Mouse (Mus musculus) liver, embryonic 12.5 days (tissue): ENCODE results near the gene Mast4. TPM values are rescaled to one million over a fixed set of nuclear protein-coding genes. Genes with fewer than 3 reads are reported as not detected.

Experiments used
- ATAC-seq: fragments of 200-750 bp; cut with Nextera tagmentation; 2 replicates; pipeline ENCODE4 v1.8.0; 2017; ENCODE audit warnings: moderate number of reproducible peaks, mild to moderate bottlenecking, moderate library complexity
- H3K27ac ChIP-seq: fragments of 300-500 bp; sonication (generic); 2 replicates; pipeline ENCODE4 v1.5.1; 2016; ENCODE audit warnings: mild to moderate bottlenecking
- H3K27me3 ChIP-seq: fragments of 300-500 bp; sonication (generic); replicated peaks from 2 replicates; pipeline ENCODE4 v1.6.1; 2016; ENCODE audit warnings: mild to moderate bottlenecking, moderate library complexity
- H3K36me3 ChIP-seq: fragments of 300-500 bp; sonication (generic); 2 replicates; pipeline ENCODE4 v1.6.1; 2016; ENCODE audit warnings: mild to moderate bottlenecking, moderate library complexity
- H3K4me1 ChIP-seq: fragments of 300-500 bp; sonication (generic); 2 replicates; pipeline ENCODE4 v1.6.1; 2016
- H3K4me2 ChIP-seq: fragments of 300-500 bp; sonication (generic); 2 replicates; pipeline ENCODE4 v1.6.1; 2016; ENCODE audit warnings: mild to moderate bottlenecking, moderate library complexity
- H3K4me3 ChIP-seq: fragments of 300-500 bp; sonication (generic); 2 replicates; pipeline ENCODE4 v1.5.1; 2016; ENCODE audit warnings: mild to moderate bottlenecking, moderate library complexity
- H3K9ac ChIP-seq: fragments of 300-500 bp; sonication (generic); 2 replicates; pipeline ENCODE4 v1.6.1; 2016; ENCODE audit warnings: mild to moderate bottlenecking, moderate library complexity
- H3K9me3 ChIP-seq: fragments of 300-500 bp; sonication (generic); replicated peaks from 2 replicates; pipeline ENCODE4 v1.6.1; 2016; ENCODE audit warnings: mild to moderate bottlenecking, moderate library complexity
- WGBS: fragments of 180-500 bp; shearing (Covaris S2); methylation state at CpG from one replicate; pipeline ENCODE4 v1.1.7; 2016; ENCODE audit not compliant: insufficient replicate concordance; 5-methylcytosine and 5-hydroxymethylcytosine counted together
- polyA plus RNA-seq: library from polyadenylated mRNA; unstranded; fragments of >200 nt; fragmentation: Nextera tagmentation; extraction: Ambion mirVana; gene quantifications from 2 replicates; pipeline ENCODE4 v1.2.1, GENCODE M21; 2016

The Mast4 gene
- polyA plus RNA-seq, 1 experiment from 2014 or later: 4.7 TPM

DNA sequence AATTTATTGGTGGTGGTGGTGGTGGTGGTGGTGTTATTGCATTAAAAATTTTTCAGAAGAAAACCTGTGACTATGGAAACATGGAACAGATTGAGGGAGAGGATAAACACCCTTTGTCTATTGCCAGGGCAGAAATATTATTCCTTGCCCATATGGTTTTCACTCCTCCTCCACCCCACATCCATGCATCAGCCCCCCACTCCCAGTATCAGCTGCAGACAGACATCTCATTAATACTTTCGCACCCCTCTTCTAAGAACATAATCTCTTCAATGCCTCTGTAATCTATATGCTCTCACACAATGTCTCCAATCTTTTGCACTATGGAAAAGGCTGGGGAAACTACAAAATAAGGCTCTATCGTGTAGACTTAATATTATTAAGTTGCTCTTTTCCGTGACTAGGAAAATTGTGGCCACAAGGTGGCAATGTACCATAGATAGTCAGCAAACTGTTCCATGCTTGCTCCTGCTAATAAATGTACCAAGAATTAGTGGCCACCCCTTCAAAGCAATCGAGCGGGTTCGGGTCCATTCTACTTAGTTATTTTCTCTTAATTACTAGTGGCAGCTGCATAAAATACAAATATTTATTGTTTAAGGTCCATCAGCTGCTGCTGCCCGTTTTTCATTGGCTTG lies 160.6 kb downstream of the Mast4 start:
- 35% methylated on average over 7 of the region's 7 CpGs for WGBS
- Histone ChIP-seq H3K4me1 (no peaks in the 10 kb centered on the region), H3K4me2 (no peak overlapping the region), H3K27me3 (no peaks in the 10 kb centered on the region; the same call in 1 of the 2 replicates), H3K9ac (no peak overlapping the region), H3K9me3 (no peaks in the 10 kb centered on the region), H3K36me3 (no peaks in the 10 kb centered on the region), H3K27ac (no peak overlapping the region), H3K4me3 (no peak overlapping the region)
- no peak for ATAC-seq

DNA sequence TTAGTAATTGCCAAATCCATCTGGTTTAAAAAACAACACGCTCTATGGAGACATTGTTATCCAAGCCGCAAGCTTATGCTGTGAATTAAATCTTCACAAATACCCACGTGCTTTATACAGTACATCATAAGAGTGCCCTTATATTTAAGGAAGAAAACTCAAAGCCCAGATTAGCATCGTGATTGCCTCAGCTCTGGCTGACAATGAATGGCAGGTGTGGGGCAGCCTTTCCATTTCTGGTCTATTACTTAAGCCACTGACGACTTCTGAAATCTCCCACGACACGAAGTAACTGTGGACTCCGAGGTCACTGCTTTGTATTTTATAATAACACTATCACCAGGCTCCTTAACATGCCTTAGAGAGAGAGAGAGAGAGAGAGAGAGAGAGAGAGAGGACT lies 182.4 kb downstream of the Mast4 start:
- Histone ChIP-seq H3K36me3 (no peaks in the 10 kb centered on the region), H3K4me2 (no peak overlapping the region), H3K9ac (no peak overlapping the region), H3K27me3 (no peaks in the 10 kb centered on the region), H3K27ac (no peak overlapping the region), H3K4me1 (no peaks in the 10 kb centered on the region), H3K4me3 (no peak overlapping the region), H3K9me3 (no peaks in the 10 kb centered on the region)
- no peak for ATAC-seq
- WGBS: 76% methylated on average over 8 of the region's 8 CpGs

DNA sequence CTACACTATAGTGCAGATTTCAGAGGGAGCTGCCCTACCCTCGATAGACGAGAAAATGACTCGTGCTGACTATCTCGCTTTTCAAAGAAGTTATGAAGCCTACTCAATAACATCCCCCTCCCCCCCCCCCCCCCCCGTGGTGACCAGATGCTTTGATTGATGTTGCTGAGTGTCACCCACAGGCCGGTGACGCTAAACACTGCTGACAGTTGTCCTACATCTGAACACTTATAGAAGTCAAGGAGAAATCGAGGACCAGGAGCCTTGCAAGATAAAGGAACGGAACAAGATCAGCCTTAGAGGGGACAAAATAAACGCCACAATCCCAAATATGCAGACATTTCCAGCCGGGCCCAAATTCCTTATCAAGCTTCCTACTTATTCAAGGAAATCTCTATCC lies 183.1 kb downstream of the Mast4 start:
- Histone ChIP-seq H3K9ac (no peak overlapping the region), H3K27ac (no peak overlapping the region), H3K4me1 (no peaks in the 10 kb centered on the region), H3K4me3 (no peak overlapping the region), H3K9me3 (no peaks in the 10 kb centered on the region), H3K27me3 (no peaks in the 10 kb centered on the region), H3K4me2 (no peak overlapping the region), H3K36me3 (no peaks in the 10 kb centered on the region)
- ATAC-seq: no peak
- WGBS: 54% methylated on average over 11 of the region's 11 CpGs

DNA sequence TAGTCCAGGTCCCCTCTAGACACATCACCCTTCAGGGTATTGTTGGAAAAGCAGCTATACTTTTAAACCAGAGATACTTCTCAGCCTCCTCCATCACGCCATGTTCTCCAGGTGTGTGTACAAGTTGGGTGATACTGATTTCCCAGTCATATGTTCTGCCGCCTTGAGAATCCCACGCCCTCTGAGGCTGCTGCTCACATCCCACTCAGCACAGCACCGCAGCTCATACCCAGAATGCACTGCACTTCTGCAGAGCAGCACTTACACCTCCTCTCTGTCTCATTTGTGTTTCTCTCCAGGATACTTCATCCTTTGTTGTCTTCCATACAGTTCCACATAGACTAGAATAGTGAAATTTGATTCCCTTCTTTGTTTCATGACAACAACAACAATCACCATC lies 183.6 kb downstream of the Mast4 start:
- no peaks in the 10 kb centered on the region for H3K27me3 ChIP-seq
- no peaks in the 10 kb centered on the region for H3K36me3 ChIP-seq
- no peak overlapping the region for H3K9ac ChIP-seq
- H3K4me2 ChIP-seq: no peak overlapping the region
- no peak overlapping the region for H3K27ac ChIP-seq
- 64% methylated on average over 4 of the region's 4 CpGs for WGBS
- no peaks in the 10 kb centered on the region for H3K4me1 ChIP-seq
- H3K4me3 ChIP-seq: no peak overlapping the region
- ATAC-seq: no peak
- no peaks in the 10 kb centered on the region for H3K9me3 ChIP-seq

DNA sequence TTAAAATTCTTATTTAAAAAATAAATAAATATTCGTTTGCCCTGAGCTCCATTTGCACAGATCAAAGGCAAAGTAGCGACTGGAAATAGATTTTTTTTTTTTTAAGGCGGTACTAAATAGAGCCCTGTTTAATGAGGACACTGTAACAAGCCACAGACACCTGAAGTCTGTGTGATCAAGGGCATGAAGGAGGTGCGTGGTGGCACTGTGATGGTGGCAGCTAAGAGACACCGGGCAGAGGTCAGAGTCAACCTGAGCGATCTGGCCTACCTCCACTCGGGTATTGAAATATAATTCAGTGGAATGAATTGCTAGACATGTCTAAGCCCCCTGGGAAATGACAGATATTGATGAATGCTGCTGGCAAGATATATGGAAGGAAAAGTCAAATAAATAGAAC lies 184.9 kb downstream of the Mast4 start:
- Histone ChIP-seq H3K9me3 (no peaks in the 10 kb centered on the region), H3K27me3 (no peaks in the 10 kb centered on the region), H3K9ac (no peak overlapping the region), H3K4me3 (no peak overlapping the region), H3K27ac (no peak overlapping the region), H3K4me1 (no peaks in the 10 kb centered on the region), H3K4me2 (no peak overlapping the region), H3K36me3 (no peaks in the 10 kb centered on the region)
- ATAC-seq: no peak
- 77% methylated on average over 7 of the region's 7 CpGs for WGBS

DNA sequence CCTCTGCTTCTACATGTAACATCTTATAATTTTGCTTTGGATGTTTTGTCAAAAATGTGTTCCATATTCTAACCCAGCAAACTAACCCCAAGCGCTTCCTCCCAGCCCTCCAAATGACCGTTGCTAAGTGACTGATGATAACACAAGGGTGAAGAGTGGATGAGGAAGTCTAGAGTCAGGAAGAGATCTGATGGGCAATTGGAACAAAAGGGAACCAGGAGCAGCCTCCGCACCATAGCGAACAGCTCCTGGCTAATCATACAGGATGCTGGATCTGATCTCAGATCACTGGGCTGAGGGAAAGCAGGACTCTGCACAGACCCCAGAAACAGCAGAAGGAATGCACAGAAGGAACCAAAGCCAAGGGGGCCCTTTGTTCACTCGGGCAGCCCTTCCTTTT lies 190.0 kb downstream of the Mast4 start:
- H3K4me1 ChIP-seq: no peaks in the 10 kb centered on the region
- WGBS: 35% methylated on average over 5 of the region's 5 CpGs

DNA sequence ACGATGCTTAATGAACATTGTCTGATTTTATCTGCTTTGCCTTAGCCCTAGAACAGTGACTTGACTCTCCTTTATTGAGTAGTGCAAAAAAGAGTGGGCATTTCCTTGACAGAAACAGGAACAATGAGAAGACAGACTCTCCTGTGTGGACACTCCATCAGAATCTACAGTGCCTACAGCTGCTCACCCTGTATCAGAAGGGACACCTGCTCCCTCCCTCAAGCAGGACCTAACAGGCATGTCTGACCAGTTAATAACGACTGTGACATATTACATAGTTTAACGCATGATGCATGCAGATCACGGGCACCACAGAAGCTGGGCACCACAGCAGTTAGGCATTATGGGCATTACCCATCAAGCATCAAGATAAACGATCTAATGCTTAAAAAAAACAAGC lies 193.0 kb downstream of the Mast4 start:
- H3K9ac ChIP-seq: no peak overlapping the region

More for the DNA sequence above, 190.0 kb downstream of the Mast4 start:
- H3K27ac ChIP-seq: no peak overlapping the region
- no peaks in the 10 kb centered on the region for H3K9me3 ChIP-seq
- no peaks in the 10 kb centered on the region for H3K36me3 ChIP-seq
- no peak overlapping the region for H3K4me3 ChIP-seq
- no peak for ATAC-seq
- H3K4me2 ChIP-seq: no peak overlapping the region
- no peaks in the 10 kb centered on the region for H3K27me3 ChIP-seq
- H3K9ac ChIP-seq: no peak overlapping the region

DNA sequence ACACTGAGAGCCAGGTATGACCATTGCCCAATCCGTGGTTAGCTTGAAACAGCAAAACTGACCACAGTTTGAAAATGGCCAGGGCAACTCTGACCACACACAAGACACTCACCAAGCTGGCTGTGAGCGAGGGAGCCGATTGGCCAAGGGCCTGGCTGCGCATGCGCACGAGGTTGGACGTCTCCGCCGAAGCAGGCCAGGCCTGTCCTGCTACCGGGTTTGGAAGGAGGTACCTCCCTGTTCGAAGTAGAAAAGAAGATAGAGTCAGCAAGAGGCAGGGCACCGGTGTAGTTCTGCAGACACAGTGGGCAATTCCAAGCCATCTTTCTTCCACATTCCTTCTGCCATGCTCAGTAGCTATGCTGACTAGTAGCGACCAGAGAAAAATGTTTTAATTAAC lies 194.2 kb downstream of the Mast4 start:
- ATAC-seq: no peak
- Histone ChIP-seq H3K27ac (no peak overlapping the region), H3K4me2 (no peak overlapping the region), H3K4me3 (no peak overlapping the region), H3K9me3 (no peaks in the 10 kb centered on the region), H3K4me1 (no peaks in the 10 kb centered on the region), H3K27me3 (no peaks in the 10 kb centered on the region), H3K36me3 (no peaks in the 10 kb centered on the region), H3K9ac (no peak overlapping the region)
- WGBS: 77% methylated on average over 13 of the region's 13 CpGs

More for the DNA sequence above, 193.0 kb downstream of the Mast4 start:
- Histone ChIP-seq H3K4me1 (no peaks in the 10 kb centered on the region), H3K4me3 (no peak overlapping the region), H3K27ac (no peak overlapping the region), H3K36me3 (no peaks in the 10 kb centered on the region), H3K9me3 (no peaks in the 10 kb centered on the region), H3K27me3 (no peaks in the 10 kb centered on the region), H3K4me2 (no peak overlapping the region)
- WGBS: 74% methylated on average over 5 of the region's 5 CpGs
- ATAC-seq: no peak

DNA sequence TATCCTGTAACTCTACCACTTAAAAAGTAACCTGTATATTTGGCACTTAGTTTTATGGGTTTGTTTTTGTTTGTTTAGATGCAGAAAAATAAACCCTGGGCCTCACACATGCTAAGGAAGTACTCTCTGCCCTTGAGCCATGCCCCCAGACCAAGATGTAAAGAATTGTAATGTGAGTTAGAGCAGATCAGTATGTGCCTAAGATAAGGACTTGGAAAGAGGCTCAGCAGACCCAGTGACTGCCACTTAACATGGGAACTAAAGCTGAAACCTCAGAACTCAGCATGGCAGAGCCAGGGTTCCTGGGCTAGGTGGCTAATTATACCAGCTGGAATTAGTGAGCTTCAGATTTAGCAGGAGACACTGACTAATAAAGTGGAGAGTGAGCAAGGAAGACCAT lies 196.0 kb downstream of the Mast4 start:
- no peak overlapping the region for H3K27ac ChIP-seq

DNA sequence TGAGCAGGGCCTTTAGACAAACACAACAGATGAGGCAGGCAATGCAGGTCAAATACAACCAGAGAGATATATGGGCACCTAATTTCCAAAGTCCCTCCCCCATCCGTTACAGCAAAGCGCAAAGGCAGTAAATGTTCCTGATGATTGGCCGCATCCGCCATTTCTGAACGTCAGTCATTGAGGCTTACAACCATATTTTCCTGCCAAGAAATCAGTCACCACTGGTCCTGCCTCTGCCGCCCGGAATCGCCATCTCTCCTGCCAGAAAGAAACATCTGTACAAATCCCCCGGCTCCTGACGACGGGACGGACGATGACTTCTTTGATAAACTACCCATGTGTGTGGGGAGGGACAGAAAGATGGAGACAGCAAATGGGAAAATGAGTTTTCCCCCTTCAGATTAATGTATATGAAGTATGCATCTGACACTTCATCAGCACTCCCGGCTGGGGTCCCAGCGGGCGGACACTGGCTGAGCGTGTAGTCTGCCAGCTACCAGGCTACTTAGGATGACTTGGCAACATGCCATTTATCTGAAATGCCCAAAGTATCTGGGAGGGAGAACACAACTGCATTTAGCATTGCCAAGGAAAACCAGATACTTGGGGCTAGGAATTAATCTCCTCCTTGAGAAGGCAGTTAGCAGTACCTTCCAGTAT lies 198.9 kb downstream of the Mast4 start:
- Histone ChIP-seq H3K4me1 (no peaks in the 10 kb centered on the region), H3K27ac (no peak overlapping the region), H3K4me3 (no peak overlapping the region), H3K4me2 (no peak overlapping the region), H3K9ac (no peak overlapping the region), H3K9me3 (no peaks in the 10 kb centered on the region), H3K36me3 (no peaks in the 10 kb centered on the region), H3K27me3 (no peaks in the 10 kb centered on the region)
- no peak for ATAC-seq
- 81% methylated on average over 17 of the region's 17 CpGs for WGBS

More for the DNA sequence above, 196.0 kb downstream of the Mast4 start:
- Histone ChIP-seq H3K9ac (no peak overlapping the region), H3K27me3 (no peaks in the 10 kb centered on the region), H3K4me3 (no peak overlapping the region), H3K4me2 (no peak overlapping the region), H3K36me3 (no peaks in the 10 kb centered on the region), H3K9me3 (no peaks in the 10 kb centered on the region), H3K4me1 (no peaks in the 10 kb centered on the region)
- no peak for ATAC-seq

DNA sequence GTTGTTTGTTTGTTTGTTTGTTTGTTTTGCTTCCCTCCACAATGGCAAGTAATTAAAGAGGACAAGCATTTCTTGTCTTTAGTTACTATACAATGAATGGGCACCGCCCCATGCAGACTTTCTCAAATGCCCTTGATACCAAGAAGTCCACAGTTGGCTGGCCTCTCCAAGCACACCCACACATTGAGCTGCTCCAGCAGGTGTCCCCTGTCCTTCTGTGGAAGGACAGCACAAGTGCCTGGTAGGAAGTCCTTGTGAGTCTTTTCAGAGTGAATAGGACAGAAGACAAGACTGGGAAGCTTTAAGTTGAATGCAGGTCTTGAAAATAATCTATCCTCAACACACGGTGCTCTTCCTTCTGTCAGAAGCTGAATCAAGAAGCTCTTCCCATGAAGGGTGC lies 202.5 kb downstream of the Mast4 start:
- Histone ChIP-seq H3K4me3 (no peak overlapping the region), H3K9me3 (no peaks in the 10 kb centered on the region), H3K9ac (no peak overlapping the region), H3K36me3 (no peaks in the 10 kb centered on the region), H3K27ac (no peak overlapping the region), H3K4me1 (no peaks in the 10 kb centered on the region), H3K4me2 (no peak overlapping the region), H3K27me3 (no peaks in the 10 kb centered on the region)
- no peak for ATAC-seq
- 74% methylated on average over 2 of the region's 2 CpGs for WGBS

DNA sequence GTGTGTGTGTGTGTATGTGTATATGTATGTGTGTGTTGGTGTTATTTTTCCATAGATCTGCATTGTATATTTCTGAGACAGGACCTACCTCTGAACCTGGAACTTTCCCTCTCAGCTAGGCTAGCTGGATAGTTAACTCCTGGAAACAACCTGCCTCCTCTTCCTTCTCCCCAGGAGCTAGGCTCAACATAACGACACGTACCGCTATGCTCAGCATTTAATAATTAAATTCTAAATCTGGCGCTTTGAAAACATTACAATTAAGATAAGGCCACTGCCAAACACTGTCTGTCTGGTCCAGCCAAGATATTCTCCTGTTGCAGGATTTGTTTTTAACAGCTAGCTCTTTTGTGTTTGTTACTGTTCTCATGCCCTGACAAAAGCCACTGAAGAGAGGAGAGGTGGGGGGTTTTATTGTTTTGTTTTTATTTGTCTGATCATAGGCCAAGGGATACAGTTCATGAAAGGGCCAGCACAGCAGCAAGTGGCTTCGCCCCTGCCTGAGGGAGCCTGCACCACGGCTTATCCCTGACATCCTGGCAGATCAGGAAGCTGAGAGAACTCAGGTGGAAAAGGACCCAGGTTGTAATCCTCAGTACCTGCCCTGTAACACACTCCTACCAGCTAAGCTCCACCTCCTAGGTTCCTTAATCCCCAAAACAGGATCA lies 205.0 kb downstream of the Mast4 start:
- H3K4me3 ChIP-seq: no peak overlapping the region
- no peaks in the 10 kb centered on the region for H3K36me3 ChIP-seq
- WGBS: 69% methylated on average over 6 of the region's 6 CpGs
- no peak overlapping the region for H3K9ac ChIP-seq
- no peaks in the 10 kb centered on the region for H3K9me3 ChIP-seq
- no peaks in the 10 kb centered on the region for H3K4me1 ChIP-seq
- no peak overlapping the region for H3K4me2 ChIP-seq
- no peaks in the 10 kb centered on the region for H3K27me3 ChIP-seq
- no peak for ATAC-seq
- no peak overlapping the region for H3K27ac ChIP-seq
